Mouse (Mus musculus): ENCODE data around the gene Zfp444. TPM values are rescaled to one million over a fixed set of nuclear protein-coding genes. Genes with fewer than 3 reads are reported as not detected.
"Not testable (repeated sequence)": the region's sequence is repeated elsewhere in the genome, so short reads cannot be mapped to it uniquely, and the experiment has no call there.

Zfp444 gene
- polyA plus RNA-seq, 1 experiment from 2014 or later: 91.4 TPM

- no peak for DNase-seq (ENCODE audit: low spot score)
- Histone ChIP-seq H3K4me1 (replicated peaks) (peaks cover 10% of the 10 kb centered on the region), H3K4me3 (no peak overlapping the region), H3K36me3 (peaks cover 6% of the 10 kb centered on the region), H3K27ac (no peak overlapping the region), H3K9me3 (no peaks in the 10 kb centered on the region), H3K27me3 (ENCODE audit: insufficient read depth, poor library complexity, severe bottlenecking) (no peaks in the 10 kb centered on the region)
- 90% methylated on average over 9 of the region's 9 CpGs for WGBS
Measured at GRCm38 (mm10) chr7:6170391-6170790, 1.6 kb upstream of the Zfp444 start.

GRCm38 (mm10) chr7:6170871-6171270 is 1.2 kb upstream of the Zfp444 start:
- H3K4me1 ChIP-seq (replicated peaks): peaks cover 10% of the 10 kb centered on the region
- H3K27ac ChIP-seq: peak overlapping the region; percentile 92
- no peaks in the 10 kb centered on the region for H3K27me3 ChIP-seq (ENCODE audit: insufficient read depth, poor library complexity, severe bottlenecking)
- DNase-seq (ENCODE audit: low spot score): no peak
- 56% methylated on average over 6 of the region's 6 CpGs for WGBS
- H3K9me3 ChIP-seq: no peaks in the 10 kb centered on the region
- H3K36me3 ChIP-seq: peaks cover 10% of the 10 kb centered on the region
- H3K4me3 ChIP-seq: peak overlapping the region; percentile 78

- DNase-seq (ENCODE audit: low spot score): peak; percentile 67
- peaks cover 12% of the 10 kb centered on the region for H3K36me3 ChIP-seq
- H3K4me3 ChIP-seq: peak overlapping the region; percentile 78
- H3K4me1 ChIP-seq (replicated peaks): peaks cover 10% of the 10 kb centered on the region
- 1% methylated on average over 24 of the region's 24 CpGs for WGBS
- H3K27ac ChIP-seq: peak overlapping the region; percentile 92
- H3K27me3 ChIP-seq (ENCODE audit: insufficient read depth, poor library complexity, severe bottlenecking): no peaks in the 10 kb centered on the region
- H3K9me3 ChIP-seq: no peaks in the 10 kb centered on the region
Measured at GRCm38 (mm10) chr7:6171444-6172005, 501 bp upstream of the Zfp444 start.

GRCm38 (mm10) chr7:6172674-6173244 is 733 bp downstream of the Zfp444 start:
- H3K9me3 ChIP-seq: no peaks in the 10 kb centered on the region
- DNase-seq (ENCODE audit: low spot score): no peak
- no peaks in the 10 kb centered on the region for H3K27me3 ChIP-seq (ENCODE audit: insufficient read depth, poor library complexity, severe bottlenecking)
- H3K36me3 ChIP-seq: peaks cover 20% of the 10 kb centered on the region
- peak overlapping the region; percentile 92 for H3K27ac ChIP-seq
- peaks cover 10% of the 10 kb centered on the region for H3K4me1 ChIP-seq (replicated peaks)
- under 1% methylated on average over 28 of the region's 28 CpGs for WGBS
- peak overlapping the region; percentile 78 for H3K4me3 ChIP-seq

- 91% methylated on average over 8 of the region's 8 CpGs for WGBS
- H3K36me3 ChIP-seq: peaks cover 32% of the 10 kb centered on the region
- no peaks in the 10 kb centered on the region for H3K9me3 ChIP-seq
- peaks cover 10% of the 10 kb centered on the region for H3K4me1 ChIP-seq (replicated peaks)
- peak overlapping the region; percentile 78; the same call in 1 of the 2 replicates for H3K4me3 ChIP-seq
- H3K27me3 ChIP-seq (ENCODE audit: insufficient read depth, poor library complexity, severe bottlenecking): no peaks in the 10 kb centered on the region
- no peak for DNase-seq (ENCODE audit: low spot score)
- no peak overlapping the region for H3K27ac ChIP-seq
Measured at GRCm38 (mm10) chr7:6173872-6174271, 1.8 kb downstream of the Zfp444 start.

GRCm38 (mm10) chr7:6174365-6174987 is 2.5 kb downstream of the Zfp444 start:
- H3K27ac ChIP-seq; DNase-seq (ENCODE audit: low spot score); H3K4me3 ChIP-seq; H3K9me3 ChIP-seq; H3K27me3 ChIP-seq (ENCODE audit: insufficient read depth, poor library complexity, severe bottlenecking): not testable (repeated sequence)
- Histone ChIP-seq H3K4me1 (replicated peaks) (peaks cover 10% of the 10 kb centered on the region), H3K36me3 (peaks cover 35% of the 10 kb centered on the region)
- 90% methylated on average over 9 of the region's 9 CpGs for WGBS

GRCm38 (mm10) chr7:6179013-6179412 is 7.0 kb downstream of the Zfp444 start:
- Histone ChIP-seq H3K4me1 (replicated peaks) (no peaks in the 10 kb centered on the region), H3K9me3 (no peaks in the 10 kb centered on the region), H3K4me3 (no peak overlapping the region), H3K36me3 (peaks cover 71% of the 10 kb centered on the region), H3K27ac (no peak overlapping the region), H3K27me3 (ENCODE audit: insufficient read depth, poor library complexity, severe bottlenecking) (no peaks in the 10 kb centered on the region)
- DNase-seq (ENCODE audit: low spot score): no peak

- Histone ChIP-seq H3K9me3 (0 out of 2 replicates have a peak, but pooled peaks cover 2% of the 10 kb centered on the region), H3K36me3 (peaks cover 87% of the 10 kb centered on the region), H3K4me1 (replicated peaks) (no peaks in the 10 kb centered on the region), H3K27ac (no peak overlapping the region), H3K4me3 (no peak overlapping the region), H3K27me3 (ENCODE audit: insufficient read depth, poor library complexity, severe bottlenecking) (no peaks in the 10 kb centered on the region)
- no peak for DNase-seq (ENCODE audit: low spot score)
Measured at GRCm38 (mm10) chr7:6182882-6183281, 10.9 kb downstream of the Zfp444 start.

GRCm38 (mm10) chr7:6183802-6184201 is 11.8 kb downstream of the Zfp444 start:
- no peak for DNase-seq (ENCODE audit: low spot score)
- no peaks in the 10 kb centered on the region for H3K27me3 ChIP-seq (ENCODE audit: insufficient read depth, poor library complexity, severe bottlenecking)
- H3K36me3 ChIP-seq: peaks cover 87% of the 10 kb centered on the region
- WGBS: 94% methylated on average over 19 of the region's 19 CpGs
- no peak overlapping the region for H3K27ac ChIP-seq
- H3K4me1 ChIP-seq (replicated peaks): no peaks in the 10 kb centered on the region
- H3K9me3 ChIP-seq: 0 out of 2 replicates have a peak, but pooled peaks cover 2% of the 10 kb centered on the region
- H3K4me3 ChIP-seq: no peak overlapping the region

- peaks cover 7% of the 10 kb centered on the region; the same call in 1 of the 2 replicates for H3K9me3 ChIP-seq
- H3K36me3 ChIP-seq: peaks cover 89% of the 10 kb centered on the region
- 0 out of 2 replicates have a peak, but pooled peaks cover 3% of the 10 kb centered on the region for H3K4me1 ChIP-seq (replicated peaks)
- no peak for DNase-seq (ENCODE audit: low spot score)
- H3K27me3 ChIP-seq (ENCODE audit: insufficient read depth, poor library complexity, severe bottlenecking): peaks cover 6% of the 10 kb centered on the region
- H3K4me3 ChIP-seq: no peak overlapping the region
- H3K27ac ChIP-seq: no peak overlapping the region
- WGBS: 93% methylated on average over 8 of the region's 8 CpGs
Measured at GRCm38 (mm10) chr7:6184521-6184920, 12.5 kb downstream of the Zfp444 start.

- WGBS: 93% methylated on average over 1 of the region's 1 CpGs
- Histone ChIP-seq H3K4me3 (no peak overlapping the region), H3K9me3 (peaks cover 9% of the 10 kb centered on the region; the same call in 1 of the 2 replicates), H3K36me3 (peaks cover 89% of the 10 kb centered on the region), H3K4me1 (replicated peaks) (0 out of 2 replicates have a peak, but pooled peaks cover 3% of the 10 kb centered on the region), H3K27ac (no peak overlapping the region), H3K27me3 (ENCODE audit: insufficient read depth, poor library complexity, severe bottlenecking) (peaks cover 9% of the 10 kb centered on the region)
- DNase-seq (ENCODE audit: low spot score): no peak
Measured at GRCm38 (mm10) chr7:6185391-6185790, 13.4 kb downstream of the Zfp444 start.

GRCm38 (mm10) chr7:6186176-6186575 is 14.2 kb downstream of the Zfp444 start:
- Histone ChIP-seq H3K9me3 (peaks cover 9% of the 10 kb centered on the region; the same call in 1 of the 2 replicates), H3K4me3 (no peak overlapping the region), H3K27ac (no peak overlapping the region), H3K27me3 (ENCODE audit: insufficient read depth, poor library complexity, severe bottlenecking) (peaks cover 9% of the 10 kb centered on the region), H3K4me1 (replicated peaks) (0 out of 2 replicates have a peak, but pooled peaks cover 3% of the 10 kb centered on the region), H3K36me3 (peaks cover 85% of the 10 kb centered on the region)
- no peak for DNase-seq (ENCODE audit: low spot score)
- WGBS: 93% methylated on average over 2 of the region's 2 CpGs

- Histone ChIP-seq H3K36me3 (peaks cover 81% of the 10 kb centered on the region), H3K4me3 (no peak overlapping the region), H3K27me3 (ENCODE audit: insufficient read depth, poor library complexity, severe bottlenecking) (peaks cover 9% of the 10 kb centered on the region), H3K27ac (no peak overlapping the region), H3K4me1 (replicated peaks) (0 out of 2 replicates have a peak, but pooled peaks cover 3% of the 10 kb centered on the region), H3K9me3 (peaks cover 9% of the 10 kb centered on the region; the same call in 1 of the 2 replicates)
- DNase-seq (ENCODE audit: low spot score): no peak
- 79% methylated on average over 2 of the region's 2 CpGs for WGBS
Measured at GRCm38 (mm10) chr7:6186756-6187155, 14.7 kb downstream of the Zfp444 start.

All from hindbrain, embryonic 10.5 days (tissue).